In the genomic region with DNA sequence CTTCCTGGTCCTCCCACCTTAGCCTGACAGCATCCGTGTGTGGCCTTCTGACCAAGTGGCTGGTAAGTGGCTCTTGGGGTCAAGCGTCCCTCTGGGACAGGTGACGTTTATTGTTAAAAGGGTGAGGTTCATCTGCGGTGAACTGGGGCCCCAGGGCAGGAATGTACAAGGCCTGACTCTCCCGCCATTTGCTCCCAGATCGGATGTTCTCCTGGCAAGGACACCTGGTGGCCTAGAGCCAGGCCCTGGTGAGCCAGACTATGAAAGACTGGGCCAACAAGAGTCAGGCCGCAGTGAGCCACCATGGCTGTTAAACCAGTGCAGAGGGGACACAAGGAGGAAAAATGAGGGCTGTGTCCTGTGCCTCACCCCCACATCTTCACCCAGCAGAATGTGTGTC, we compare ENCODE assay signal across 10 mouse cellular contexts.
DNase-seq lines count a peak whose midpoint lies in the region; ATAC-seq and TF ChIP-seq lines count a peak whose summit lies in the region.
"Had no signal": no experiment of that assay in that cellular context is flagged by ENCODE, and none has a peak within 500 bp of the region (broad histone marks: within the 10 kb centered on the region; RNA-seq: fewer than 3 reads in every experiment).

No protein-coding gene starts in this region.

- no peak overlapping the region; the same call in 1 of the 2 replicates for H3K27ac ChIP-seq in liver, adult 2 months (replicated peaks; ENCODE audit: insufficient read depth, low read depth, low read length)
- H3K27ac ChIP-seq in liver, embryonic 11.5 days (ENCODE audit: low read depth, low read length), result no peak overlapping the region
- H3K27ac ChIP-seq: liver, embryonic 15.5 days had no signal

- peak; percentile 76 for DNase-seq in adrenal gland, postnatal 14 days
- DNase-seq in adrenal gland, adult 18-20 months (ENCODE audit: low spot score in 2 of 2), result no peak
- DNase-seq in liver, adult 2 months (ENCODE audit: extremely low read depth, low read depth, low spot score), result peak; percentile 76
- DNase-seq in liver, embryonic 11.5 days (ENCODE audit: low spot score), result no peak
- DNase-seq in cerebellum, postnatal 25 days, result peak; percentile 80 to 86
- DNase-seq in kidney, postnatal 14 days, result peak; percentile 28
- DNase-seq in frontal cortex, adult 2 months (ENCODE audit: extremely low spot score in 1 of 2, low spot score in 1 of 2), result no peak
- no peak for DNase-seq in heart, adult 9 months (ENCODE audit: low spot score in 2 of 2)

- peak; percentile 18; the same call in 1 of the 2 replicates for TF ChIP-seq CTCF in liver, adult 2 months (IDR thresholded peaks at IDR 0.05; ENCODE audit: low read depth, low read length)

- H3K79me2 ChIP-seq in liver, adult 2 months (ENCODE audit: control insufficient read depth, insufficient read depth, low read length), result no peaks in the 10 kb centered on the region

- peaks cover 3% of the 10 kb centered on the region for H3K4me1 ChIP-seq in liver, adult 2 months (ENCODE audit: control insufficient read depth, insufficient read depth, low read length)
- peaks cover 2% of the 10 kb centered on the region; the same call in 1 of the 2 replicates for H3K4me1 ChIP-seq in liver, embryonic 11.5 days (replicated peaks; ENCODE audit: control insufficient read depth, insufficient read depth, low read length)
- H3K4me1 ChIP-seq: liver, embryonic 15.5 days had no signal

- no peaks in the 10 kb centered on the region for H3K27me3 ChIP-seq in liver, adult 2 months (ENCODE audit: control insufficient read depth, insufficient read depth, low read length)
- peaks cover 26% of the 10 kb centered on the region for H3K27me3 ChIP-seq in liver, embryonic 11.5 days (replicated peaks; ENCODE audit: control insufficient read depth, insufficient read depth, low read length)

- 35% methylated on average over 7 of the region's 7 CpGs for WGBS in liver, adult 2 months
- WGBS in liver, embryonic 11.5 days, result 67% methylated on average over 7 of the region's 7 CpGs

- no peak for TF ChIP-seq POLR2A in liver, adult 2 months (IDR thresholded peaks at IDR 0.05; ENCODE audit: extremely low read depth, insufficient read depth, low read length)

- H3K9me3 ChIP-seq in liver, embryonic 11.5 days (ENCODE audit: control insufficient read depth, low read length), result no peaks in the 10 kb centered on the region
- H3K9me3 ChIP-seq: liver, embryonic 15.5 days had no signal

- ATAC-seq in liver, embryonic 11.5 days (replicated peaks; ENCODE audit: low FRiP score), result no peak

- H3K9ac ChIP-seq in liver, adult 2 months (ENCODE audit: low read depth, low read length), result no peak overlapping the region
- H3K9ac ChIP-seq in liver, embryonic 11.5 days (ENCODE audit: low read depth, low read length), result no peak overlapping the region
- H3K9ac ChIP-seq: liver, embryonic 15.5 days had no signal

- H3K36me3 ChIP-seq in liver, adult 2 months (ENCODE audit: control insufficient read depth, insufficient read depth, low read length), result no peaks in the 10 kb centered on the region
- H3K36me3 ChIP-seq in liver, embryonic 11.5 days (ENCODE audit: control insufficient read depth, insufficient read depth, low read length), result no peaks in the 10 kb centered on the region
- H3K36me3 ChIP-seq: liver, embryonic 15.5 days had no signal

- H3K4me2 ChIP-seq in liver, embryonic 11.5 days, result no peak overlapping the region
- H3K4me2 ChIP-seq: liver, embryonic 15.5 days had no signal

- no peak overlapping the region for H3K4me3 ChIP-seq in liver, adult 2 months (ENCODE audit: insufficient read depth, low read depth, low read length)
- no peak overlapping the region for H3K4me3 ChIP-seq in liver, embryonic 11.5 days (ENCODE audit: low read depth, low read length)
- H3K4me3 ChIP-seq: liver, embryonic 15.5 days; myocyte had no signal

Comparison
In these comparisons a context has a peak if more than half of its experiments do, and no peak if none do; other contexts are left out.
1. DNase-seq: peak in adrenal gland, postnatal 14 days (single experiment), liver, adult 2 months (single experiment), cerebellum, postnatal 25 days (2 of 2) and kidney, postnatal 14 days (single experiment); none in adrenal gland, adult 18-20 months (0 of 2), liver, embryonic 11.5 days (single experiment), frontal cortex, adult 2 months (0 of 2) and heart, adult 9 months (0 of 2).